Mouse (Mus musculus) cerebellum, postnatal 4 days (tissue): ENCODE data around the gene Spry2.

ENCODE experiments used
- DNase-seq, 2 experiments: peaks; one replicate each; pipeline ENCODE4 v3.0.0; 2022; ENCODE audit warnings: low spot score in 2 of 2, mixed read lengths in 1 of 2

Spry2 gene

DNA sequence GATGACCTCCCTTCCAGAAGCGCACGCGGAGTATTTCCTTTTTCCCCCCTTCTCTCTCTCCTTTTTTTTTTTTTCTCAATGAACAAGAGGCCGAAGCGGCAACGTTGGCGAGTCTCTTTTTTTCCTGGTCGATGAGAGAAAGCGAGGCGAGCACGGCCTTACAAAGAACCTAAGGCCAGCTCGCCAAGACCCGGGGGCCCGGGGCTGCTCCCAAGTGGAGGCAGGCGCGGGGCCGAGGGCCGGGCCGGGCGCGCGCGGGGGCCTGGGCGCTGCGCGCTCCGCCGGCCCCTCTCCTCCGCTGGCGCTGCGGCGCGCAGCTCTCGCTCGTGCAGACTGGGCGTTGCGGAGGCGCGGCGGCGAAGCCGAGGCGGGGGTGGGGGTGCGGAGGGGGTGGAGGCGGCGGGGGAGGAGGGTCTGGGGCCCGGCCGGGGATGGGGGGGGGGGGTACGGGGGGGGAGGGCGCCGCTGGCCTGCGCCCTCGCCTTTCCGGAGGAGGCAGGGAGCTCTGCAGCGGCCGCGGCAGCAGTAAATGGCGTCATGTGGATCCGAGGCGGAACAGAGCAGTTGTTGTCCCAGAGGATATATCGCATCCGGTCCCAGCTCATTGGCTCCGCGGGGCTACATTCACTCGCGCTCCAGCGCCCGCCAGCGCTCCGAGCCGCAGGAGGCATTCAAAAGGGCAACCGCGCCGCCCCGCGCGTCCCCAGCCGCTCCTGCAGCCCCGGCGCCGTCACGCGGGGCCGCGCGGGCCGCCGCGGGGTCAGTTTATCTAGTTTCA, at the start of gene Spry2:
Gene Spry2 (minus strand): TSS at position 29 of the 778 bp plus-strand sequence.
- peak; percentile 68 to 89 for DNase-seq

GRCm38 (mm10) chr14:105941353-105941752, 44.7 kb upstream of the Spry2 start:
- no peak for DNase-seq

DNA sequence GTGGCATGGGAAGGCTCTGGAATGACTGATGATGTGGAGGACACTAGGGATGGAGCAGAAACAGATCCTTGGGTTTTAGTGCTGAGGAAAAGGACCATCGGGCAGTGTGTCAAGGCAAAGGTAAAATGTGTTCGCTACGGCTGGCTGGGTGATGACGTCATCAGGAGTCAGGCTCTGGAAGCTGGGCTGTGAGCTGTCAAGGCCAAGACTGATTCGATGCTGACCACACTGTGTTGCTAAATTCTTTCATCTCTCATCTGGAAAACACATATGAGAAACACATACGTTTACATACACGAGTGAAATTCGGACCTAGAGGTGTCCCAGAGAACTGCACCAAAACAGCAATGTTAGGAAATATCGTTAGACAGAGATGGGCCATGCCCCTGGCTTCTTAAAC, 30.1 kb upstream of the Spry2 start:
- DNase-seq, result no peak

DNA sequence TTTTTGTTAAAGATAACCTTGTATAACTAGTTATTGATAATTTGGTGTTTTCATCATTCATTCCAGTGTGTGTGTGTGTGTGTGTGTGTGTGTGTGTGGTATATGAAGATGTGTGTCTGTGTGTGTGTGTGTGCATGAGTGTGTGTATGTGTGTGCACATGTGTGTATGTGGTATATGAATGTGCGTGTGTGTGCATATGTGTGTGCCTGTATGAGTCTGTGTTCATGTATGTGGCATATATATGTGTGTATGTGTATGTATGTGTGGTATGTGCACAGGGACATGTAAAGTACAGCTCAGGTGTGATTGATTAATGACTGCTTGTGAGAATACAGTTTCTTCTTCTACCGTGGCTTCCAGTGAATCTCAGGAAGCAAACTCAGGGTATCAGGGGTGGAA, 28.7 kb upstream of the Spry2 start:
- no peak for DNase-seq

DNA sequence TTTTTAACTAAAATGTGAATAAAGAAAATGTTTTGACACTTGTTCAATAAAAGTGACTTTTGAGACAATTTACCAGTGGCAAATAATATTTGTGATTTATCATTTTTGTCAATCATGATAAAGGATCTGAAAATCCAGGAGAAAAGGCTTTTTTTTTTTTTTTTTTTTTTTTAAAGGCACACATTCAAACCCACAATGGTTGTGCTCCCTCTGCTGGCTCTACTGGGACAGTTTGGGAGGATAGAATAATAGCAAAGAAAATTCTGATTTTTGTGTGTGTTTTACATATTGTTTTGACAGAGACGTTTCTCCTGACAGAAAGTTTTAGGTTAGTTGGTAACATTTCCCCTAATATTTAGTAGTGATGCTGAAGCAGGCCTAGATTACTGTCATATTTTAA, 28.1 kb upstream of the Spry2 start:
- DNase-seq, result peak in 1 of 2 experiments; percentile 17

- DNase-seq, result peak in 1 of 2 experiments; percentile 1
These were observed 26.3 kb upstream of the Spry2 start for GRCm38 (mm10) chr14:105922874-105923273.

DNA sequence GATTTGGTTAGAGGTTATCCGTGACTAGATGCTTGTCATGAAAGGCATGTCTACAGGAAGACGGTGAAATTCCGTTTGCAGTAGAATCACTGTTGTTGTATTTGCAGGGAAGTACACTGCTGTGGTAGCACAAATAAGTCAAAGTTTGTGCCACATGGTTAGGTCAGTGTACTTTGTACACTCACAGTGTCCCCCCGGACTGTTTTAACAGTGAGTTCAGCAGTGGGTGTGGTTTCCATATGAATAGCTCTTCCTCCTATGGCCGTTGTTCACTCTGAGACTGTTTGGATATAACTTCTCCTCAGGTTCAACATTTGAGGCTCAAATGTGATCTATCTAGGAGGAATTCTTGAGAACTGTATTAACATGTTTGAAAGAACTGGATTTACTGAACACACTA, 25.8 kb upstream of the Spry2 start:
- no peak for DNase-seq

GRCm38 (mm10) chr14:105921217-105921695, 24.6 kb upstream of the Spry2 start:
- no peak for DNase-seq

DNA sequence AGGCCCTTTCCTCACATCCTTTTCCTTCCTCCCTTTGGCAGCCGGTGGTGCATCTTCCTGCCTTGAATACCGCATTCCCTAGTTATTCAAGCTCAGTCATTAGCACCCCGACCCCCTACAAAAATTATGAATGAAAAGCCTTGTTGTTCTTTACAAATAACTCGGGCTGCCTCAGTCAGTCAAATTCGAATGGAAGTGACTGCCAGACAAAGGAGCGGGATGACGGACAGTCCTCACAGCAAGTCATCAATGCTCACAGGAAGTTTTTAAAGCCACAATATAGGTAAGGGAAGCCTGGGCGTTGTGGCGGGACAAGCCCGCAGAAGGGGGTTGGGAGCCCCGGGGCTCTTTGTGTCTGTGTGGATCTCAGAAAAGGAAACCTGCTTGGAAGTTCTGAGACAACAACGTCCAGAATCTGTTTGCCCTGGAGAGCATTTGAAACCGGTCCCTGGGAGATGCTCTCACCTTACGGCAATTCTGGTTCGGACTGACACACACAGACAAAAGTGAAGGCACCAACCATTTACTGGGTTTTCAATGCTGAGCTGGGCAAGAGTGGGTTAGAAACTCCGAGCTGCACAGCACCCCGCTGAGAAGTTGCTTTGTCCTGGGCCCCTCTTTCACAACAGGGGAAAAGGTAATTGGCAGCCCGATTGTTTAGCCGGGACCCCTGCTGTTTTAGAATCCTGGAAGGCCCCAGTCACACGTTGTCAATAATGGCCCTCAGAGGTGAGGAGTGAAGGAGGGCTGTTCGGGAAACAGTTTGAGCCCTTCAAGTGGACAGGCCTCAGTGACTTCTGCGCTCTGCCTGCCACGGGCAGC, 24.0 kb upstream of the Spry2 start:
- DNase-seq, result peak in 1 of 2 experiments; percentile 4

- DNase-seq, result no peak
These were observed 10.6 kb upstream of the Spry2 start for GRCm38 (mm10) chr14:105907216-105907615.

DNA sequence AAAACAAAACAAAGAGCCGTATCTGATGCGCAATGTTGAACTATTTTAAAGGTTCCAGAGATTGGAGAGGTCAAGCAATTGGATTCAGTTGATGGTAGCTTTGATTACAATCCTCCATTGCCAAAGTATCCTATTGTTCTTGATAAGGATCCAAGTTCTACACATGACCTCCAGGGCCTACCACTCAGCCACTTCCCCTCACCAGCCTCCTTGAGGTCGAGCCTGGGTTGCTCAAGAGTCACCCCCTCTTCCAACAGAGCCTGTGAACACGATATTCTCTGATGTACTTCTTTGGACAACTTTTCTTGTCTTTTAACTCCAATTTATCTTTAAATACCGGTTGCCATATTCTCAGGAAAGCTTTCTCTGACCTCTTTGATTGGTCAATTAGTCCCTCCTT, 9.3 kb upstream of the Spry2 start:
- no peak for DNase-seq

GRCm38 (mm10) chr14:105905509-105905908, 8.9 kb upstream of the Spry2 start:
- no peak for DNase-seq

DNA sequence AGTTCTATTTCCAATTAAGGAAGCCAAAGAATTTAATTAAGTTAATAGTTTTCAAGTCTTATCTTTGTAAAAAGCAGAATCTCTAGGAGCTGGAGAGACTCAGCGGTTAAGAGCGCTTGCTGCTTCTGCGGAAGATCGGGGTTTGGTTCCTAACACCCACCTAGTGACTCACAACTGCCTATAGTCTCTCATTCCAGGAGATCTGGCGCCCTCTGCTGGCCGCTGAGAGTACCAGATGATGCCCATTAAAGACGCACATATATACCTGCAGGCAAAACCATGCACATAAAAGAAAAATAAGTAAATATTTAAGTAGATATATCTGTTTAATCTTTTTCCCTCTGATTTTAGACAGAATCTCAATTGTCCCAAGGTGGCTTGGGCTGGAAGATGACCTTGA, 6.2 kb upstream of the Spry2 start:
- peak in 1 of 2 experiments; percentile 10 for DNase-seq

GRCm38 (mm10) chr14:105900841-105901240, 4.2 kb upstream of the Spry2 start:
- DNase-seq, result no peak

DNA sequence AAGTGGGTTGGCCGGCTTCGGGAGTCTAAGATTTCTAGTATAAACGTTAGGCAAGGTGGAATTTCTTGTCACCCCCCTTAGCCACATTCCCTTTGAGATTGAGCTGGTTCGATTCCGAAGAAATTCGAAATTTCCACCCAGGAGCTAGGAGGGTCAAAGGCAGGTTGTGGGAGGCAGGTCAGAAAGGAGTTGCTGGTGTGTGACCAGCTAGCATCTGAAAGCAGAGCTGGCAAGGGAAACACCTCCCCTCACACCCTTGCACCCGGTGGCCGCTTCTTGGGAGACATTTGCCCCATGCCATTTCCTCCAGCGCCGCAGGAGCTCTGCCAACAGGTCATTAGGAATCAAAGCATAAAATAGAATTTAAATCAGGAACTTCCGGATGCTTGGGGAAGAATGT, 2.5 kb upstream of the Spry2 start:
- no peak for DNase-seq

DNA sequence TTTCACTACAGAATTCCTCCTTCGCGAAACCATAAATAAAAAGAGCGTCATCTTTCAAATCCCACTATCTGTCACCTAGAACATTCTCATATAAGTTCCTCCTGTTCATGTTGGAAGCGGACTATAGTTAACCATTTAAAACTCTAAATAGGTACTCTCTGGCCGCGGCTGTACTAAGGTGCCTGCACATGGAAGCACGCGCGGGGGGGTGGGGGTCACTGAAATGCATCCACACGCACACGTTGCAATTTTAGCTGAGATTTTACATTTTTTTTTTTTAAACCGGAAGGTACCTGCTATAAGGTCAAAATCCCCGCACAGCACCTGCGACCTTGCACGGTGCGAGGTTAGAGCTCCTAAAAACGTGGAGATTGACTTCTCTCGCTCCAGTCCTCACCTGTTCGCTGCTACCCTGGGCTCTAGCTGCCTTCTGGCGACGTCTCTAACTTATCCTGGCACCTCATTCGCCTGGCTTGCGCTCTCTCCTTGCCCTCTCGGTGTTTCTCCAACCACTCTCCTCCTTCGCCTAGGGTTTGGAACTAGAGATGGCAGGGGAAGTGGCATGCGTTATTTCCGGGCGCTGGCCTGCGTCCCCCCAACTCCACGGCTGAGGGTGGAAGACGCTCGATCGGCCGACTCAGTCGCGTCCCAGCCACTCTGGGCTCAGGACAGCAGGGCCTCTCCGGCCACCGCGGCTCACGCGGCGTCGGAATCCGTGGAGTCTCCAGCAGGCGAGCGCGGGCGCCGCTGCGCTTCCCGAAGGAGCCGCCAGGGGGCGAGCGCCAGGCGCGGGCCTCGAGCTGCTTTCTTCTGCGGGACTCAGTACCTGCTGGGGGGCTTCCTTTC, 1.9 kb upstream of the Spry2 start:
- peak; percentile 90 to 96 for DNase-seq

- peak; percentile 47 to 63 for DNase-seq
These were observed 1.0 kb upstream of the Spry2 start for GRCm38 (mm10) chr14:105897569-105898101.

GRCm38 (mm10) chr14:105895961-105896651, 513 bp downstream of the Spry2 start:
- DNase-seq, result peak; percentile 30 to 36

GRCm38 (mm10) chr14:105894971-105895873, 1.4 kb downstream of the Spry2 start:
- peak; percentile 43 to 49 for DNase-seq

DNA sequence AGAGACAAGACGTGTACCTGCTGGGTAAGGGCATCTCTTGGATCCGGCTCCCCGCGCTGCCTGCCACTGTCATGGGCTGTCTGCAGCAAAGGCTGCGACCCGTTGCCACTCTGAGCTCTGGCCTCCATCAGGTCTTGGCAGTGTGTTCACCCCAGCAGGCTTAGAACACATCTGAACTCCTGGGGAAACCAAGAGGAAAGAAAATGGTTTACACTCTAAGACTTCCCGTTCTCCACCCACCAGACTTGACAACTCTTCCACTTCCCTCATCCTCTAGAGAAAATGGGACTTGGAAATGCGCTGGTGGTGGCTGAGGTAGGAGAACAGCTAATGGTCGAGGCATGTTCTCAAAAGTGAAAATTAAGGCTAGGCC, 3.0 kb downstream of the Spry2 start:
- peak; percentile 23 to 33 for DNase-seq
